Mouse (Mus musculus): ENCODE data around the gene Morc1.

GRCm38 (mm10) chr16:48419035-48419434 is 12.0 kb upstream of the Morc1 start:
- no peak for TF ChIP-seq EP300 (optimal IDR thresholded peaks at IDR 0.05)
- TF ChIP-seq CTCF (IDR thresholded peaks at IDR 0.05; ENCODE audit: low read depth): no peak
